Mouse (Mus musculus) intestine, embryonic 16.5 days (tissue): Measurements from ENCODE around the gene Klhl3. TPM values are rescaled to one million over a fixed set of nuclear protein-coding genes. Genes with fewer than 3 reads are reported as not detected.

Experiments used
- ATAC-seq: fragments of 200-750 bp; cut with Nextera tagmentation; 2 replicates; pipeline ENCODE4 v1.8.0; 2017; ENCODE audit warnings: moderate TSS enrichment, moderate library complexity
- H3K27ac ChIP-seq: fragments of 300-500 bp; sonication (generic); 2 replicates; pipeline ENCODE4 v1.5.1; 2014; ENCODE audit warnings: mild to moderate bottlenecking, low read length
- H3K27me3 ChIP-seq: fragments of 300-500 bp; sonication (generic); replicated peaks from 2 replicates; pipeline ENCODE4 v1.6.1; 2014; ENCODE audit warnings: low read length, control low read depth, mixed read lengths; ENCODE audit not compliant: control insufficient read depth, insufficient read depth
- H3K36me3 ChIP-seq: fragments of 300-500 bp; sonication (generic); 2 replicates; pipeline ENCODE4 v1.6.1; 2014; ENCODE audit warnings: low read length, control low read depth; ENCODE audit not compliant: control insufficient read depth, insufficient read depth
- H3K4me1 ChIP-seq: fragments of 300-500 bp; sonication (generic); 2 replicates; pipeline ENCODE4 v1.6.1; 2014; ENCODE audit warnings: low read length, control low read depth, mixed read lengths; ENCODE audit not compliant: control insufficient read depth, insufficient read depth
- H3K4me2 ChIP-seq: fragments of 300-500 bp; sonication (generic); 2 replicates; pipeline ENCODE4 v1.6.1; 2014; ENCODE audit warnings: low read depth, low read length, control low read depth
- H3K4me3 ChIP-seq: fragments of 300-500 bp; sonication (generic); 2 replicates; pipeline ENCODE4 v1.5.1; 2014; ENCODE audit warnings: mild to moderate bottlenecking, low read length
- H3K9ac ChIP-seq: fragments of 300-500 bp; sonication (generic); 2 replicates; pipeline ENCODE4 v1.6.1; 2014; ENCODE audit warnings: low read depth, low read length
- H3K9me3 ChIP-seq: fragments of 300-500 bp; sonication (generic); 2 replicates; pipeline ENCODE4 v1.6.1; 2016; ENCODE audit warnings: low read length, control low read depth; ENCODE audit not compliant: control insufficient read depth
- WGBS: fragments of 180-500 bp; shearing (Covaris S2); extraction: QIAGEN DNeasy Blood & Tissue Kit; methylation state at CpG from one replicate; pipeline ENCODE4 v1.1.7; 2014; 5-methylcytosine and 5-hydroxymethylcytosine counted together
- polyA plus RNA-seq: library from polyadenylated mRNA; unstranded; fragments of >200 nt; fragmentation: Nextera tagmentation; extraction: Ambion mirVana; gene quantifications from 2 replicates; pipeline ENCODE4 v1.2.1, GENCODE M21; 2015

Gene Klhl3
- polyA plus RNA-seq, 1 experiment from 2014 or later = 2.4 TPM

GRCm38 (mm10) chr13:58057953-58058870, 55.2 kb downstream of the Klhl3 start:
- H3K36me3 ChIP-seq = no peaks in the 10 kb centered on the region
- peak overlapping the region; percentile 34; the same call in 1 of the 2 replicates for H3K9ac ChIP-seq
- H3K27me3 ChIP-seq = no peaks in the 10 kb centered on the region
- peaks cover 15% of the 10 kb centered on the region for H3K4me1 ChIP-seq
- H3K9me3 ChIP-seq = peaks cover 4% of the 10 kb centered on the region; the same call in 1 of the 2 replicates
- H3K27ac ChIP-seq = peak overlapping the region; percentile 88
- H3K4me3 ChIP-seq = no peak overlapping the region
- H3K4me2 ChIP-seq = peak overlapping the region; percentile 6
- 9% methylated on average over 17 of the region's 17 CpGs for WGBS
- ATAC-seq = peak; percentile 95

- Histone ChIP-seq H3K4me1 (peaks cover 15% of the 10 kb centered on the region), H3K9ac (no peak overlapping the region), H3K4me2 (no peak overlapping the region), H3K36me3 (no peaks in the 10 kb centered on the region), H3K27ac (no peak overlapping the region), H3K4me3 (no peak overlapping the region), H3K27me3 (no peaks in the 10 kb centered on the region), H3K9me3 (peaks cover 4% of the 10 kb centered on the region; the same call in 1 of the 2 replicates)
- WGBS = 85% methylated on average over 4 of the region's 4 CpGs
- no peak for ATAC-seq
Measured at GRCm38 (mm10) chr13:58056618-58057017, 56.8 kb downstream of the Klhl3 start.

GRCm38 (mm10) chr13:58053628-58054027, 59.8 kb downstream of the Klhl3 start:
- H3K4me3 ChIP-seq = no peak overlapping the region
- H3K27ac ChIP-seq = no peak overlapping the region
- H3K9me3 ChIP-seq = peaks cover 4% of the 10 kb centered on the region; the same call in 1 of the 2 replicates
- no peak for ATAC-seq
- 82% methylated on average over 4 of the region's 4 CpGs for WGBS
- H3K4me2 ChIP-seq = no peak overlapping the region
- no peaks in the 10 kb centered on the region for H3K27me3 ChIP-seq
- peaks cover 9% of the 10 kb centered on the region for H3K4me1 ChIP-seq
- H3K9ac ChIP-seq = no peak overlapping the region
- H3K36me3 ChIP-seq = no peaks in the 10 kb centered on the region

GRCm38 (mm10) chr13:58051654-58052053, 61.7 kb downstream of the Klhl3 start:
- ATAC-seq = no peak
- Histone ChIP-seq H3K27me3 (no peaks in the 10 kb centered on the region), H3K4me3 (no peak overlapping the region), H3K36me3 (no peaks in the 10 kb centered on the region), H3K4me2 (no peak overlapping the region), H3K27ac (no peak overlapping the region), H3K9me3 (peaks cover 3% of the 10 kb centered on the region; the same call in 1 of the 2 replicates), H3K9ac (no peak overlapping the region), H3K4me1 (no peaks in the 10 kb centered on the region)
- 81% methylated on average over 10 of the region's 10 CpGs for WGBS

- Histone ChIP-seq H3K4me1 (no peaks in the 10 kb centered on the region), H3K36me3 (no peaks in the 10 kb centered on the region), H3K9me3 (no peaks in the 10 kb centered on the region), H3K27ac (no peak overlapping the region), H3K4me3 (no peak overlapping the region), H3K4me2 (no peak overlapping the region), H3K9ac (no peak overlapping the region), H3K27me3 (no peaks in the 10 kb centered on the region)
- 56% methylated on average over 7 of the region's 7 CpGs for WGBS
- ATAC-seq = no peak
Measured at GRCm38 (mm10) chr13:58051251-58051650, 62.1 kb downstream of the Klhl3 start.

GRCm38 (mm10) chr13:58049121-58049520, 64.3 kb downstream of the Klhl3 start:
- no peak for ATAC-seq
- no peak overlapping the region for H3K4me2 ChIP-seq
- H3K36me3 ChIP-seq = no peaks in the 10 kb centered on the region
- H3K9ac ChIP-seq = no peak overlapping the region
- no peaks in the 10 kb centered on the region for H3K9me3 ChIP-seq
- H3K4me1 ChIP-seq = no peaks in the 10 kb centered on the region
- H3K4me3 ChIP-seq = no peak overlapping the region
- H3K27ac ChIP-seq = no peak overlapping the region
- H3K27me3 ChIP-seq = no peaks in the 10 kb centered on the region
- WGBS = 70% methylated on average over 5 of the region's 5 CpGs

GRCm38 (mm10) chr13:58048076-58048475, 65.3 kb downstream of the Klhl3 start:
- no peak overlapping the region for H3K4me2 ChIP-seq
- no peak overlapping the region for H3K27ac ChIP-seq
- no peaks in the 10 kb centered on the region for H3K9me3 ChIP-seq
- no peak overlapping the region for H3K9ac ChIP-seq
- no peak overlapping the region for H3K4me3 ChIP-seq
- no peaks in the 10 kb centered on the region for H3K27me3 ChIP-seq
- no peaks in the 10 kb centered on the region for H3K36me3 ChIP-seq
- no peak for ATAC-seq
- 89% methylated on average over 3 of the region's 3 CpGs for WGBS
- no peaks in the 10 kb centered on the region for H3K4me1 ChIP-seq

GRCm38 (mm10) chr13:58046178-58046577, 67.2 kb downstream of the Klhl3 start:
- no peaks in the 10 kb centered on the region for H3K27me3 ChIP-seq
- H3K27ac ChIP-seq = no peak overlapping the region
- H3K36me3 ChIP-seq = no peaks in the 10 kb centered on the region
- H3K9ac ChIP-seq = no peak overlapping the region
- WGBS = 85% methylated on average over 7 of the region's 7 CpGs
- no peak overlapping the region for H3K4me2 ChIP-seq
- no peak for ATAC-seq
- no peak overlapping the region for H3K4me3 ChIP-seq
- H3K4me1 ChIP-seq = no peaks in the 10 kb centered on the region
- H3K9me3 ChIP-seq = 0 out of 2 replicates have a peak, but pooled peaks cover under 1% of the 10 kb centered on the region

GRCm38 (mm10) chr13:58045278-58045677, 68.1 kb downstream of the Klhl3 start:
- no peak overlapping the region for H3K27ac ChIP-seq
- H3K27me3 ChIP-seq = no peaks in the 10 kb centered on the region
- no peaks in the 10 kb centered on the region for H3K4me1 ChIP-seq
- H3K4me2 ChIP-seq = no peak overlapping the region
- no peak for ATAC-seq
- no peaks in the 10 kb centered on the region for H3K36me3 ChIP-seq
- H3K9ac ChIP-seq = no peak overlapping the region
- 59% methylated on average over 4 of the region's 4 CpGs for WGBS
- H3K9me3 ChIP-seq = 0 out of 2 replicates have a peak, but pooled peaks cover 4% of the 10 kb centered on the region
- no peak overlapping the region for H3K4me3 ChIP-seq
